Mouse (Mus musculus) embryo, embryonic 10.5 days (tissue): ENCODE results near the gene Gimap5.

ENCODE experiments used
- DNase-seq: peaks from one replicate; pipeline ENCODE4 v3.0.0-alpha.2; 2015; ENCODE audit warnings: low spot score

The Gimap5 gene

DNA sequence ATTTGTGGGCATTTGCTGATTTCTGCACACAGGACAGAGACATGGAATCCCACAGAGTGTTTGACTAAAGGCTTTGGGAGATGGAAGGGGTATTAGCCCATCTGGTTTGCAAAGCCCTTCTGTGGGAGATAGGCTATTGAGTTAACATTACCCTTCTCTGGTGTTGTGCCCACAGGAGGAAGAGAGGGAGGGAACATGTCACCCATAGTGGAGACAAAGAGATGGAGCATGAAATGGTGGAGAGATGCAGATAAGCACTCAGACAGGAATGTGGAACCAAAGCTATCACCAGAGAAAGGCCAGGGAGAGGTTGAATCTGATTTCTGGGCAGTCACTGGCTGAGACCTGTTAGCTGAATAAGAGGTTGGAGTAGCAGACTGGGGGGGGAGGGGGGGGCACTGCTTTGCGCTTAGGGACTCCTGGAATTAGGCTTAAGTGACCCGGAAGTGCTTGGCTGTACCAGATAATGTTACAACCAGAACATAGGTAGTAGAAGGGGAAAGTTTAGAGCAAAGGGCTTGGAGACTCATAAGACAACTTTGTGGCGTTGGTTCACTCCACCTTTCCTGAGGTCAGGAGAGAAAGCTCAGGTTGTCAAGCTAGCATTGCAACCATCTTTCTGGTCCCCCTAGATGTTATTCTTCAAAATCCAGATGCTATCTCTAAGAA is 5.4 kb upstream of the Gimap5 start:
- DNase-seq: no peak

- DNase-seq: no peak
Observed at GRCm38 (mm10) chr6:48741273-48741672, 4.7 kb upstream of the Gimap5 start.

DNA sequence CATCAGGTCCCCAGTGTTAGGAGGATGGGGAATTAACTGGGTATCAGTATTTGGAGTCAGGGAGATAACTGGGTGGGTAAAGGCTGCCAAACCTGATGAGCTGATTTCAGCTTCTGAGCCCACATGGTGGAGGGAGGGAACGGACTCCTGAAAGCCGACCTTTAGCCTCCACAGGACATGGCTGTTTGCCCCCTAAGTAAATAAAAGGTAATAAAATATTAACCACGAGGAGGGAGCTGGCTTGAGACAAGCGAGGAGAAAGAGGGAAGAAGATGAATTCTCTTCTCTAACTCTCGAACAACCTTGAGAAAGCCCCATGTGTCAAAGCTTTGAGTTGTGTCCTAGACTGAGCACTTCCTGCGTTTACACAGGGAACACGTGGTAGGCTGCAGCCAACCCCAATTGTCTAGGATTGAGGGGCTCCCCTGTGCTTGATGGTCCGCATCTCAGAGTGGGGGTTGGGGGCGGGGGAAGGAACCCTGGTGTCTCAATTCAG is 4.2 kb upstream of the Gimap5 start:
- DNase-seq: no peak

DNA sequence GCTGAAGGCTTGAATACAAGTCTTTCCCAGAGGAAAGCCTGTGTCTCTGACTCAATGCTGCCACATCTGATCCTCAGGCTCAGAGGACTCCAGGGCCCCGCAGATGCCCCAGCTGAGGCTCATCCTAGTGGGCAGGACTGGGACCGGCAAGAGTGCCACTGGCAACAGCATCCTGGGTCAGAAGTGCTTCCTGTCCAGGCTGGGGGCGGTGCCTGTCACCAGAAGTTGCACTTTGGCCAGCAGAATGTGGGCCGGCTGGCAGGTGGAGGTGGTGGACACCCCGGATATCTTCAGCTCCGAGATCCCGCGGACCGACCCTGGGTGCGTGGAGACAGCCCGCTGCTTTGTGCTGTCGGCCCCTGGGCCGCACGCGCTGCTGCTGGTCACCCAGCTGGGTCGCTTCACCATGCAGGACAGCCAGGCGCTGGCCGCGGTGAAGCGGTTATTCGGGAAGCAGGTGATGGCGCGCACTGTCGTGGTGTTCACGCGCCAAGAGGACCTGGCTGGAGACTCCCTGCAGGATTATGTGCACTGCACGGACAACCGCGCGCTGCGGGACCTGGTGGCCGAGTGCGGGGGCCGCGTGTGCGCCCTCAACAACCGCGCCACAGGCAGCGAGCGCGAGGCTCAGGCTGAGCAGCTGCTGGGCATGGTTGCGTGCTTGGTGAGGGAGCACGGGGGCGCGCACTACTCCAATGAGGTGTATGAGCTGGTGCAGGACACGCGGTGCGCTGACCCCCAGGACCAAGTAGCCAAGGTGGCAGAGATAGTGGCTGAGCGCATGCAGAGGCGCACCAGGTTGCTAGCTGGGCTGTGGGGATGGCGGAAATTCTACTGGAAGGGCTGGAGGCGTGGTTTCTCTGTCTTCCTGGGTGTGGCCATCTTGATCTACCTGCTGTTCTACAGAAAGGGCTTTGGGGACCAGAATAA is 3.3 kb upstream of the Gimap5 start:
- DNase-seq: peak; percentile 22

DNA sequence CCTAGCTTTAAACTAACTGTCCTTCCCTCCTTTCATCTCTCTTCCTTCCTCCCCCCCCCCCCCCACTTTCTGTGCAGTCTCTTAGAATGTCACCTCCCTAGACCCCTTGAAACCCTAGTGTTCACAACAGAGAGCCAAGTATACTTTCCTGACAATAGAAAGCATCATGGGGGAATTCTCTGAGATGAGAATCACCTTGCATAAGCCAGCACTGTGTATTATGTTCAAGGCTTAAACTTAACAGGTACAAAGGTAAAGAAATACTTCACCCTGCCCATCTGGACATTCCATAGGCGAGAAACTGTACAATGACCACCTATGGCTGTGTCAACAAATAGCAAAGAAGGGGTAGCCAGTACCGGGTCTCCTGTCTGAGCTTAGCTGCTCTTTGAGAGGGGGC is 507 bp upstream of the Gimap5 start:
- DNase-seq: no peak

GRCm38 (mm10) chr6:48747091-48747966 is 1.3 kb downstream of the Gimap5 start:
- no peak for DNase-seq

GRCm38 (mm10) chr6:48763567-48764270 is 17.7 kb downstream of the Gimap5 start:
- DNase-seq: no peak

DNA sequence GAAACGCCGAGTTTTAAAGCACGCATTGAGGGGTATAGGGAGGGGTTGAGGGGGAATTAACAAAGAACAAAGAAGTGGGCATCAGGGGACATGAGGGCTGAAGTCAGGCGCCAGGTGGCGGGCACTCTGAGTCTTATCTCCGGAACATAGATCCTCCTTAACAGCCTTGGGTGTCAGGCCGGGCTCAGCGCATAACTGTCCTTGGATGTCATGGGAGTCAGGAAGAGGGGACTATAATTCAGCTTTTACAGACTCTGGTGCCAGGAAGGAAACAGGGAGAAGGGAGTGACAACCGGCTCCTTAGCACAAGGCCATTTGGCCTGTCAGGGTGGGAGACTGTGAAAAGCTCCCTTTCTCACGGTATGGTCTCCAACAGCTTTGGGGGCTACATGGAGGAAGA is 18.5 kb downstream of the Gimap5 start:
- DNase-seq: no peak

- no peak for DNase-seq
Observed at GRCm38 (mm10) chr6:48768178-48768869, 22.3 kb downstream of the Gimap5 start.

- no peak for DNase-seq
Observed at GRCm38 (mm10) chr6:48768933-48769332, 22.9 kb downstream of the Gimap5 start.

- no peak for DNase-seq
Observed at GRCm38 (mm10) chr6:48770696-48771095, 24.7 kb downstream of the Gimap5 start, which contains the start of gene Gimap3. TSS of gene Gimap3 (minus strand) at chr6:48770851.

- DNase-seq: peak; percentile 89
Observed at GRCm38 (mm10) chr6:48772030-48772429, 26.0 kb downstream of the Gimap5 start.

DNA sequence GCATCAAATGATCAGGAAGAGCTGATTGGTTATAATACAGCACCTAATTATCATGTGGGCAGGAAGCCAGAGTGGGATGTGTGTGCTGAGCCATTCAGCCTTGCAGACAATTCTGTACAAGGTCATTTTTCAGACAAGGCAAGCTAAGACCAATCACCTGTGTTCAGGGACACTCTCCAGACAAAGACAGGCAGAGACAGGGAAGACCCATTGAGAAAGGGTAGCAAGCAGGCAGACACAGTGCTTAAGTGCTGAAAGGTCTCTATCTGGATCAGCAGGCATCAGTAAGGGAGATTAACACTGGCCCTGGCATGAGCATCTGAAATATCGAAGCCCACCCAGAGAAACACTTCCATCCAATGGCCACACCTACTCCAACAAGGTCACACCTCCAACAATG is 38.4 kb downstream of the Gimap5 start:
- DNase-seq: no peak

GRCm38 (mm10) chr6:48785189-48785588 is 39.2 kb downstream of the Gimap5 start:
- DNase-seq: no peak

DNA sequence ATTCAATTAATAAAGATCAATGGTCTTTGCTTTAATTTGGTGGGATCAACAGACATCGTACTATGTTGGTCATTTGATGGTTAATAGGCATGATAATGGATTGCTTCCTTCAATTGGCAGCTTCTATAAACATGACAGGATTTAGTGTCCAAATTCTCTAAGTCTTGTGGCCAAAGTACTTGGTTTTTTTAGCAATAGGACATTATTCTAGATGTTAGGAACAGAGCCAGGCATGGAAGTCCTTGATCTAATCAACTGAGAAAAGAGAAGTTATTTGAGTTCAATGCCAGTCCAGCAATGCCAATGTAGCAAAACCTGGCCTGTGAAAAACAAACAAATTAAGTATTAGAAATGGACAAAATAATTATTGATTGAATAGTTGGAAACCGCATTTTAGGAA is 39.6 kb downstream of the Gimap5 start:
- DNase-seq: no peak

- DNase-seq: no peak
Observed at GRCm38 (mm10) chr6:48787867-48788266, 41.9 kb downstream of the Gimap5 start.

GRCm38 (mm10) chr6:48801897-48802296 is 55.9 kb downstream of the Gimap5 start:
- no peak for DNase-seq

- no peak for DNase-seq
Observed at GRCm38 (mm10) chr6:48803406-48804051, 57.5 kb downstream of the Gimap5 start.
